Mouse (Mus musculus) intestine, embryonic 15.5 days (tissue): ENCODE results near the gene Atp1b2. TPM values are rescaled to one million over a fixed set of nuclear protein-coding genes. Genes with fewer than 3 reads are reported as not detected.
"Not testable (repeated sequence)": the region's sequence is repeated elsewhere in the genome, so short reads cannot be mapped to it uniquely, and the experiment has no call there.

ENCODE experiments used
- ATAC-seq: fragments of 200-750 bp; cut with Nextera tagmentation; 2 replicates; pipeline ENCODE4 v1.8.0; 2017; ENCODE audit warnings: moderate TSS enrichment, moderate library complexity
- H3K27ac ChIP-seq: fragments of 300-500 bp; sonication (generic); 2 replicates; pipeline ENCODE4 v1.5.1; 2015; ENCODE audit warnings: mild to moderate bottlenecking, inconsistent platforms
- H3K27me3 ChIP-seq: fragments of 300-500 bp; sonication (generic); replicated peaks from 2 replicates; pipeline ENCODE4 v1.6.1; 2015; ENCODE audit warnings: inconsistent platforms
- H3K36me3 ChIP-seq: fragments of 300-500 bp; sonication (generic); 2 replicates; pipeline ENCODE4 v1.6.1; 2015; ENCODE audit warnings: inconsistent platforms
- H3K4me1 ChIP-seq: fragments of 300-500 bp; sonication (generic); replicated peaks from 2 replicates; pipeline ENCODE4 v1.6.1; 2015; ENCODE audit warnings: inconsistent platforms
- H3K4me2 ChIP-seq: fragments of 300-500 bp; sonication (generic); replicated peaks from 2 replicates; pipeline ENCODE4 v1.6.1; 2015; ENCODE audit warnings: mild to moderate bottlenecking, inconsistent platforms
- H3K4me3 ChIP-seq: fragments of 300-500 bp; sonication (generic); replicated peaks from 2 replicates; pipeline ENCODE4 v1.5.1; 2015; ENCODE audit warnings: inconsistent platforms
- H3K9ac ChIP-seq: fragments of 300-500 bp; sonication (generic); 2 replicates; pipeline ENCODE4 v1.6.1; 2015; ENCODE audit warnings: inconsistent platforms
- H3K9me3 ChIP-seq: fragments of 300-500 bp; sonication (generic); 2 replicates; pipeline ENCODE4 v1.6.1; 2016; ENCODE audit warnings: inconsistent platforms
- WGBS: fragments of 180-500 bp; shearing (Covaris S2); methylation state at CpG from one replicate; pipeline ENCODE4 v1.1.7; 2015; 5-methylcytosine and 5-hydroxymethylcytosine counted together
- polyA plus RNA-seq: library from polyadenylated mRNA; unstranded; fragments of >200 nt; fragmentation: Nextera tagmentation; extraction: Ambion mirVana; gene quantifications from 2 replicates; pipeline ENCODE4 v1.2.1, GENCODE M21; 2015

The Atp1b2 gene
- 5.8 and 6.8 TPM in 2 replicates for polyA plus RNA-seq

DNA sequence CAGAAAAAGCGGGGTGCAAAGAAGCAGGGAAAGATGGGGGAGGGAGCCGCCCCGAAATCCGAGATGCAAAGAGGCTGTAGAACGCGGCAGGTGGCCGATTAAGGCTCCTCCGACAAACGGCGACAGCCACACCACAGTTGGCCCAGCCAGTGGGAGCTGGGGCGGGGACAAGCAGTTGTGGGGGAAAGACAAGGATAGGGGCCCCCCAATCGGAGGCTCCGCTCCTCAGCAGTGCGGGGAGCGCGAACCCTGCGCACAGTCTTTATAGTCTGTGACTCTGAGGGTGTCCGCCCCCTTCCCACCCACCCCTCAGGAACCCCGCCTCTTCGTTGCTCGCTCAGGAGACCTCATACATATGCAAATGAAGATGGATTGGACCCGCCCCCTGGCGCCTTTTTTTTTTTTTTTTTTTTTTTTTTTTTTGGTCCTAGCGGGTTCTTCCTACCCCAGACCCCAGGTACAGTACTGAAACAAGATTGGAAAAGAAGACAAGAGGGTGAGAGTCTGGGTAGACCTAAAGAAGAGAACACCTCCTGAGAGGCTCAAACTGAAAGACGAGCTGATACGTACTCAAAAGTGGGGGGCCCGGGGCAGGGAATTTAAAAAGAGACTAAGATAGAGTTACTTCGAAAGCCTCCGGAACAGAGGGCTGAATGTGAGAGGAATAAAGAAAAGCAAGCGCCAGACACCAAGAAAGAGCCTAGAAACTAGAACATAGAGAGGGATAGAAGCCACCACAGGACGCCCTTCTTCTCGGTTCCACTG lies at the start of gene Atp1b2:
TSS of gene Atp1b2 (minus strand) at position 217 of the 765 bp plus-strand sequence.
- Histone ChIP-seq H3K4me1 (peaks cover 32% of the 10 kb centered on the region; the same call in 1 of the 2 replicates), H3K36me3 (no peaks in the 10 kb centered on the region), H3K4me2 (peak within 1 kb of the TSS; percentile 100), H3K4me3 (peak within 1 kb of the TSS; percentile 59), H3K9me3 (no peaks in the 10 kb centered on the region), H3K27me3 (peaks cover 15% of the 10 kb centered on the region), H3K9ac (peak within 1 kb of the TSS; percentile 39), H3K27ac (no peak within 1 kb of the TSS)
- ATAC-seq, result peak; percentile 95
- WGBS, result 2% methylated on average over 32 of the region's 32 CpGs

DNA sequence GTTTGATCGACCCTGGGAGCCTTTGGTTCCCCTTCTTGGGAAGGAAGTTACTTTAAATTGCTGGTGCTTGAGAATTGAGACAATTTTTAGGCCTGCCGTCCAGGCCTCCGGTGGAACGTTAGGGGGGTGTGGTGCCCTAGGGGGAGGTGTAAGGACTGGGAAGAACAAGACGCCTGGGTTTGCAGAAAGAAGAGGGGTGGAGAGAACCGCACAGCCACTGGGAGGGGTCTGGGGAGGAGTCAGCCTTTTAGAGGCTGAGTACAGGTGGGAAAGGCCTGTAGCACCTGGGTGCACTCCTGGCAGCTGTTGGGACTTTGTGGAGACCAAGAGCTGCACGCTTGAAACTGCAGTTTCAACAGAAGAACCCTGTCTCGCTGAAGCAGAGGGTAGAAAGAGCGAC lies 49.0 kb upstream of the Atp1b2 start:
- Histone ChIP-seq H3K36me3 (peaks cover 47% of the 10 kb centered on the region), H3K9me3 (no peaks in the 10 kb centered on the region), H3K27me3 (no peaks in the 10 kb centered on the region), H3K4me3 (no peak overlapping the region), H3K9ac (0 out of 2 replicates have a peak overlapping the region, but pooled peaks have one; percentile 13), H3K27ac (peak overlapping the region; percentile 51), H3K4me2 (no peak overlapping the region), H3K4me1 (peaks cover 12% of the 10 kb centered on the region)
- ATAC-seq, result no peak
- WGBS, result 39% methylated on average over 9 of the region's 9 CpGs

GRCm38 (mm10) chr11:69653399-69653798 lies 47.7 kb upstream of the Atp1b2 start:
- no peak overlapping the region for H3K9ac ChIP-seq
- no peak overlapping the region for H3K27ac ChIP-seq
- H3K4me3 ChIP-seq, result no peak overlapping the region
- no peak for ATAC-seq
- H3K4me2 ChIP-seq, result no peak overlapping the region
- peaks cover 12% of the 10 kb centered on the region for H3K4me1 ChIP-seq
- no peaks in the 10 kb centered on the region for H3K9me3 ChIP-seq
- H3K27me3 ChIP-seq, result no peaks in the 10 kb centered on the region
- WGBS, result 71% methylated on average over 5 of the region's 5 CpGs
- peaks cover 53% of the 10 kb centered on the region for H3K36me3 ChIP-seq

GRCm38 (mm10) chr11:69645860-69646259 lies 40.1 kb upstream of the Atp1b2 start:
- ATAC-seq, result no peak
- 86% methylated on average over 5 of the region's 5 CpGs for WGBS
- Histone ChIP-seq H3K36me3 (peaks cover 63% of the 10 kb centered on the region), H3K9me3 (no peaks in the 10 kb centered on the region), H3K9ac (no peak overlapping the region), H3K4me3 (no peak overlapping the region), H3K4me2 (no peak overlapping the region), H3K27me3 (no peaks in the 10 kb centered on the region), H3K27ac (no peak overlapping the region), H3K4me1 (no peaks in the 10 kb centered on the region)

DNA sequence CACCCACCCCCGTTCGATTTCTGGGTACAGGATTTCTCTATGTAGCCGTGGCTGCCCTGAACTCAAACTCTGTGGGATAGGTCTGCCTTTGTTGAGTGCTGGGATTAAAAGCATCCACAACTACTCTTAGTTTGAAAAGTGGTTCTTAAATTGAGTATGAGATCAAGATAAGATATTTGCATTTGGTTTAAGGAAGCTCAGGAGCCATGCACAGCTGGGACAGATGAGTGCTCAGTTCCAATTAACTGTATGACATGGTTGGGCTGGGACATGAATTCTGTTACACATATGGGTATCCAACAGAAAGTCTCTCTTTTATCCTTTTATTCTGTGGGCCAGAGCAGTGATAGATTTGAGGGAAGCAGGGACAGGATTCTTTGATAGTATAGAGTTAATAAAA lies 29.7 kb upstream of the Atp1b2 start:
- no peaks in the 10 kb centered on the region for H3K9me3 ChIP-seq
- no peaks in the 10 kb centered on the region for H3K27me3 ChIP-seq
- no peak for ATAC-seq
- H3K4me1 ChIP-seq, result peaks cover 5% of the 10 kb centered on the region; the same call in 1 of the 2 replicates
- peaks cover 5% of the 10 kb centered on the region; the same call in 1 of the 2 replicates for H3K36me3 ChIP-seq
- H3K27ac ChIP-seq, result no peak overlapping the region
- H3K4me3 ChIP-seq, result no peak overlapping the region
- no peak overlapping the region; the same call in 1 of the 2 replicates for H3K4me2 ChIP-seq
- no peak overlapping the region for H3K9ac ChIP-seq
- WGBS, result 72% methylated on average over 3 of the region's 3 CpGs

DNA sequence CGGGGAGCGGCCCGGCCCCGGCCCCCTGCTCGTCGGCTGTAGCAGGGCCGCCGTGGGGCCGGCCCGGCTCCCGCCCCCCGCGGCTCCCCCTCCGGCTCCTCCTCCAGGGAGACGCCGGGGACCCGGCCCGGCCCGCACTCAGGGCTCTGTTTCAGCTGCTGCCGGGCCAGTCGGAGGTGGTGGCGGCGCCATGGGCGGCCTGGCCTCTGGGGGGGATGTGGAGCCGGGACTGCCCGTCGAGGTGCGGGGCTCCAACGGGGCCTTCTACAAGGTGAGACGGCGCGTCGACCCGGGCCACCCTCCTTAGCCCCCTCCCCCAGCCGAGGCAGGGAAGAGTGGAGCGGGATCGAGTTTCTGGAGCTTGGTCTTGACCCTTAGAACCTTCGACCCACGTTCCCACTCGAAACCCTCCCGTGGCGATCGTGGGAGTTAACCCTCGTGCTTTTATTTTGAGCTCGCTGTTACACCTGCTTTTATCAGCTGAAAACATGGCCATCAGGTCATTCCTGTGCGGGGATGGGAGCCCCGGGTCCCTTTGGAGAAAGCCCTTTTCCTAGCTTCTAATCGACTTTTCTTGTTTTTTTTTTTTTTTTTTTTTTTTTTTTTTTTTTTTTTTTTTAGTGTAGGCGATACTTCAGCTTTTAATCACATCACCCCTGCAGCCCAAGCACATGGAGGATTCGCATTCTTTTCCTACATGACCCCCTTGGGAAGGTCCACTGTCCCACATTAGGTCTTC lies 27.6 kb upstream of the Atp1b2 start:
- Histone ChIP-seq H3K36me3 (no peaks in the 10 kb centered on the region), H3K4me3 (peak overlapping the region; percentile 97), H3K27ac (peak overlapping the region; percentile 97), H3K9ac (peak overlapping the region; percentile 96), H3K9me3 (no peaks in the 10 kb centered on the region), H3K4me2 (peak overlapping the region; percentile 60), H3K4me1 (peaks cover 5% of the 10 kb centered on the region; the same call in 1 of the 2 replicates), H3K27me3 (no peaks in the 10 kb centered on the region)
- under 1% methylated on average over 41 of the region's 50 CpGs for WGBS
- ATAC-seq, result peak; percentile 80

GRCm38 (mm10) chr11:69632284-69633089 lies 26.7 kb upstream of the Atp1b2 start, which contains the start of gene Fxr2:
Fxr2 (plus strand) TSS chr11:69632990.
- H3K36me3 ChIP-seq, result no peaks in the 10 kb centered on the region
- peak; percentile 99 for ATAC-seq
- WGBS, result under 1% methylated on average over 52 of the region's 56 CpGs

GRCm38 (mm10) chr11:69629802-69630201 lies 24.1 kb upstream of the Atp1b2 start:
- no peak for ATAC-seq
- 80% methylated on average over 1 of the region's 1 CpGs for WGBS
- no peak overlapping the region for H3K9ac ChIP-seq
- peaks cover 4% of the 10 kb centered on the region; the same call in 1 of the 2 replicates for H3K4me1 ChIP-seq
- H3K27ac ChIP-seq, result no peak overlapping the region
- H3K9me3 ChIP-seq, result no peaks in the 10 kb centered on the region
- no peak overlapping the region for H3K4me3 ChIP-seq
- no peaks in the 10 kb centered on the region for H3K27me3 ChIP-seq
- no peak overlapping the region for H3K4me2 ChIP-seq
- H3K36me3 ChIP-seq, result no peaks in the 10 kb centered on the region

More at GRCm38 (mm10) chr11:69632284-69633089, 26.7 kb upstream of the Atp1b2 start, which contains the start of gene Fxr2:
- H3K4me2 ChIP-seq, result peak within 1 kb of the TSS; percentile 60
- H3K9ac ChIP-seq, result peak within 1 kb of the TSS; percentile 96
- H3K4me1 ChIP-seq, result peaks cover 5% of the 10 kb centered on the region; the same call in 1 of the 2 replicates
- peak within 1 kb of the TSS; percentile 97 for H3K27ac ChIP-seq
- H3K9me3 ChIP-seq, result no peaks in the 10 kb centered on the region
- no peaks in the 10 kb centered on the region for H3K27me3 ChIP-seq
- peak within 1 kb of the TSS; percentile 97 for H3K4me3 ChIP-seq

DNA sequence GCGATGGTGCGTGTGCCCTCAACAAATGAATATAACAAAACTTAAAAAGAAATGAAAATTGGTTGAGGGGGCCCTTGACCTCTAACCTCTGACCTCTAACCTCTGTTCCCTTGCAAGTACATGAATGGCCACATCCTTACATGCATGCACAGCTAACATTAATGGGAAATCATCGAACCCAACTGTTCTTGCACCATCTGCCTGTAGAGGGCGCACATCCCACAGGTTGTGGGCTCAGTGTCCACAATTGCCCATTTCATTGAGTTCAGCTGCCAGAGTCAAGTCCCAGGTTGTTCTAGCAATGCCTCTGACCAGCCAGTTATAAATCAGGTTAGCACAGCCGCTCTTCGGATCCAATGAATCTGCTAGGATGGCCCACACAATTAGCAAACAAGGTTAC lies 22.5 kb upstream of the Atp1b2 start:
- Histone ChIP-seq H3K9me3 (no peaks in the 10 kb centered on the region), H3K9ac (no peak overlapping the region), H3K4me3 (no peak overlapping the region), H3K4me2 (no peak overlapping the region), H3K27ac (no peak overlapping the region), H3K36me3 (no peaks in the 10 kb centered on the region), H3K27me3 (no peaks in the 10 kb centered on the region), H3K4me1 (no peaks in the 10 kb centered on the region)
- ATAC-seq, result no peak
- WGBS, result 36% methylated on average over 6 of the region's 6 CpGs

- ATAC-seq, H3K27ac ChIP-seq, H3K36me3 ChIP-seq, H3K4me2 ChIP-seq, H3K27me3 ChIP-seq, H3K4me1 ChIP-seq, H3K9ac ChIP-seq, H3K9me3 ChIP-seq, H3K4me3 ChIP-seq: not testable (repeated sequence)
- WGBS, result 90% methylated on average over 2 of the region's 2 CpGs
Measured at GRCm38 (mm10) chr11:69624339-69624738, 18.6 kb upstream of the Atp1b2 start.

- ATAC-seq, result no peak
- H3K9ac ChIP-seq, result no peak overlapping the region
- no peak overlapping the region for H3K27ac ChIP-seq
- no peaks in the 10 kb centered on the region for H3K9me3 ChIP-seq
- peak overlapping the region; percentile 81 for H3K4me2 ChIP-seq
- no peak overlapping the region for H3K4me3 ChIP-seq
- H3K4me1 ChIP-seq, result peaks cover 10% of the 10 kb centered on the region; the same call in 1 of the 2 replicates
- 78% methylated on average over 4 of the region's 4 CpGs for WGBS
- no peaks in the 10 kb centered on the region for H3K36me3 ChIP-seq
- H3K27me3 ChIP-seq, result no peaks in the 10 kb centered on the region
Measured at GRCm38 (mm10) chr11:69623006-69623405, 17.3 kb upstream of the Atp1b2 start.
